Mouse (Mus musculus) left cerebral cortex, postnatal 14 days (tissue): Measurements from ENCODE around the gene Psmd11. TPM values are rescaled to one million over a fixed set of nuclear protein-coding genes. Genes with fewer than 3 reads are reported as not detected.
"Not testable (repeated sequence)": the region's sequence is repeated elsewhere in the genome, so short reads cannot be mapped to it uniquely, and the experiment has no call there.

Experiments
- DNase-seq, 2 experiments: peaks; one replicate each; pipeline ENCODE4 v3.0.0; 2021 to 2022; ENCODE audit warnings: low spot score in 2 of 2, mixed read lengths in 1 of 2
- intact Hi-C: fragments of 180-260 bp; cut with DNase I; formaldehyde crosslinking; loops from one replicate; pipeline ENCODE4 v1.15.1; 2025
- total RNA-seq, 2 experiments: library from RNA; stranded (reverse); gene quantifications; 2 replicates each; pipeline ENCODE4 v1.2.3; 2021

The Psmd11 gene
- total RNA-seq, 2 experiments from 2014 or later, result 99.3 to 100 TPM

GRCm38 (mm10) chr11:80424691-80425090, 3.7 kb upstream of the Psmd11 start:
- intact Hi-C loops, result no loop called here
- DNase-seq, result no peak

- no peak for DNase-seq
- intact Hi-C loops, result no loop called here
Observed at GRCm38 (mm10) chr11:80425247-80425778, 3.1 kb upstream of the Psmd11 start.

DNA sequence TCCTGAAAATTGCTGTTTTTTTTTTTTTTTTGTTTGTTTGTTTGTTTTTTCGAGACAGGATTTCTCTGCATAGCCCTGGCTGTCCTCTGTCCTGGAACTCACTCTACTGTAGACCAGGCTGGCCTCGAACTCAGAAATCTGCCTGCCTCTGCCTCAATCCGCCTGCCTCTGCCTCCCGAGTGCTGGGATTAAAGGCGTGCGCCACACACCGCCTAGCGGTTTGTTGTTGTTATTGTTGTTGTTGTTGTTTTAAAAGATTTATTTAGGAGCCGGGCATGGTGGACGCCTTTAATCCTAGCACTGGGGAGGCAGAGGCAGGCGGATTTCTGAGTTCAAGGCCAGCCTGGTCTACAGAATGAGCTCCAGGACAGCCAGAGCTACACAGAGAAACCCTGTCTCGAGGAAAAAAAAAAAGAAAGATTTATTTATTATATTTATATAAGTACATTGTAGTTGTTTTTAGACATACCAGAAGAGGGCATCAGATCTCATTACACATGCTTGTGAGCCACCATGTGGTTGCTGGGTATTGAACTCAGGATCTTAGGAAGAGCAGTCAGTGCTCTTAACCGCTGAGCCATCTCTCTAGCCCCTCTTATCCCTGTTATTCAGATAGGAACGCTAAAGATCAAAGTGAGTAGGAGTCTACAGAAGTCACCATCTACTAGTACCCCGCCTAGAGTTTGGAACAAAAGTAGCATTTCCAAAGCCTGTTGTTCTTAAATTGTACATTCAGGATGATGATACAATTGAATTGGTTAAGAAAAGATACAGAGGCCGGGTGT, 2.2 kb upstream of the Psmd11 start:
- DNase-seq, intact Hi-C loops: not testable (repeated sequence)

- intact Hi-C loops, result no loop called here
- DNase-seq, result peak in 1 of 2 experiments; percentile 34
Observed at GRCm38 (mm10) chr11:80429009-80429475, 627 bp downstream of the Psmd11 start.

GRCm38 (mm10) chr11:80429500-80430166, 1.2 kb downstream of the Psmd11 start:
- no peak for DNase-seq
- intact Hi-C loops, result no loop called here

- intact Hi-C loops, result no loop called here
- no peak for DNase-seq
Observed at GRCm38 (mm10) chr11:80430366-80430910, 2.0 kb downstream of the Psmd11 start.

DNA sequence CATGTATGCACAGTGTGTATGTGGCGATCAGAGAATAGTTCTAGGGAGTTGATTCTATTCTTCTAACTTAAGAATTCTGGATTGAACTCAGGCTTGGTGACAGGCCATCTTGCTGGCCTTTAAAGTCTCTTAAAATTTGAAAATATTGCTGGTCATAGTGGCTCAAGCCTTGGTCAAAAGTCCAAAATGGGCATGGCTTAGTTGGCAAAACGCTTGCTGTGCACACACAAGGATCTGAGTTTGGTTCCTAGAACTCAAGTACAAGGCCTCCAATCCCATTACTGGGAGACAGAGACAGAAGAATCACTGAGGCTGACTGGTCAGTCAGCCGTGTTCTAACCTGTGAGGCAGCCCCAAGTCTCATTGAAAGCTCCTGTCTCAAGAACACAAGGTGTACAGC, 18.5 kb downstream of the Psmd11 start:
- intact Hi-C loops, result no loop called here
- no peak for DNase-seq

DNA sequence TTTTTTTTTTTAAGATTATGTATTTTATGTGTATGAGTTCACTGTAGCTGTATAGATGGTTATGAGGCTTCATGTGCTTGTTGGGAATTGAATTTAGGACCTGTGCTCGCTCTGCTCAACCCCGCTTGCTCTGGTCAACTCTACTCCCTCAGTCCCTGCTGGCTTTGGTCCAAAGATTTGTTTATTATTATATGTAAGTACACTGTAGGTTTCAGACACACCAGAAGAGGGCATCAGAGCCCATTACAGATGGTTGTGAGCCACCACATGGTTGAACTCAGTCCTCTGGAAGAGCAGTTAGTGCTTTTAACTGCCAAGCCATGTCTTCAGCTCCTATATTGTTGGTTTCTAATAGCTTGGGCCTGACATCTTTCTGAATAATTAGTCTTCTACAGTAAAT, 21.4 kb downstream of the Psmd11 start:
- intact Hi-C loops, result no loop called here
- no peak for DNase-seq

DNA sequence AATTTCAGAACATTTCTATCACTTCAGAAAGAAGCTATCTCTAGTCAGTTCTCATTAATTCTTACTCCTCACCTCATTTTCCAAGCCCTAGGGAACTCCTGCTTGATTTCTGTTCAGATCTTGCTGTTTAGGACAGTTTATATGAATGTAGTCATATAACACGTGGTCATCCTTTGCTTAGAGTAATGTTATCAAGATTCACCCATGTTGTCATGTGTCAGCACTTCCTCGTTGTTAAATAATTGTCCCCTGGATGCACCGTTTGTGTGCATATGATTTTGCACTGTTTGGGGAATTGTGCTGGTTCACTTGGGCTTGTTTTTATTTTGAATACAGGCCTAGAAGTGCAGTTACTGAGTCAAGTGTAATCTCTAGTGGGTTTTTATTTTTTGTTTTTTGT, 23.8 kb downstream of the Psmd11 start:
- intact Hi-C loops, result no loop called here
- no peak for DNase-seq

GRCm38 (mm10) chr11:80453198-80453597, 24.8 kb downstream of the Psmd11 start:
- intact Hi-C loops, result no loop called here
- no peak for DNase-seq

DNA sequence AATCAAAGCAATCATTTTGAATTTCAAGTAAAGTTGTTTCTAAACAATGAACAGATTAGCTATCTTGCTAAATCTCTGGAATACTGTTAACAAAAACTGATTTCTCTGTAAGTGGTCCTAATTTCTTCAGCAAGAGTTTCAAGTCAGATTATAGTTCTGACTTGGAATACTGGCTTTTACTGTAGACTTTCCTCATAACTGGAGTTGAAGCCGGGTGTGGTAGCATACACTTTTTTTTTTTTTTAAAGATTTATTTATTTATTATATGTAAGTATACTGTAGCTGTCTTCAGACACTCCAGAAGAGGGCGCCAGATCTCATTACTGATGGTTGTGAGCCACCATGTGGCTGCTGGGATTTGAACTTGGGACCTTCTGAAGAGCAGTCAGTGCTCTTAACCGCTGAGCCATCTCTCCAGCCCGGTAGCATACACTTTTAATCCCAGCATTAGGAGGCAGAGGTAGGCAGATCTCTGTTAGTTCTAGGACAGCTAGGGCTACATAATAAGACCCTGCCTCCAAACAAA, 35.3 kb downstream of the Psmd11 start:
- intact Hi-C loops, DNase-seq: not testable (repeated sequence)

DNA sequence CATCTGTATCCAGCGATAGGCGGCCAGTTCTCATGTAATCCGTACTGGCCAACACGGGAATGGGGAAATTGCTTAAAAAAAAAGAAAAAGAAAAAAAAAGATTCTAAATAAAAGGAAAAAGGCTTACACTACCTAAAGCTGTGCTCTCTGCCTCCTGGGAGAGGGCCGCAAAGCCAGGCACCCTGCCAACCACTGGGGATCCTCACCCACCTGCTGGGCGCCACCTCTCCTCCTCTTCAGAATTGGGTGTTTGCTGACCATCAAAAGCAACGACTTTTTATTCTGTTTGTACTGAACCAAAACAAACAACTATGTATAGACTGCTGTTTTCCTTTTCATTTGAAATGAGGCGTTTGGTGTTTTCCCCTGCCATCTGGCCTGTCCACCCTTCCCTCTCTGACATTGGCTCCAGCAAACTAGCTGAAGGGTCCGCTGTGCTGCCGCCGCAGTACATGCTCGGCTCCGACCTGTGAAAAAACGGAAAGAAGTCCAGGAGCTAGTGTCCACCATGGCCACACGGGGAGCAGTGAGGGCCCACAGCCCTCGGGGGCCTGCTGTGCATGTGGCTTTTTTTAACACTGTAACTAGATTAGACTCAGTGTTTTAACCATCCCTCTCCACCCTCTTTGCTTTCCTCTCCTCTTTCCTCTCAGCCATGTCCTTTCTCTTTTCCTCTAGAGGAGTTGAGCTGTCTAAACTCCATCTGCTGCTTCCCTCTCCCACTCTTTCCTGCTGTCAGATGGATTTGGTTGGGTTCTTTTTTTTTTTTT, 43.6 kb downstream of the Psmd11 start:
- DNase-seq, result peak in 1 of 2 experiments; percentile 52

DNA sequence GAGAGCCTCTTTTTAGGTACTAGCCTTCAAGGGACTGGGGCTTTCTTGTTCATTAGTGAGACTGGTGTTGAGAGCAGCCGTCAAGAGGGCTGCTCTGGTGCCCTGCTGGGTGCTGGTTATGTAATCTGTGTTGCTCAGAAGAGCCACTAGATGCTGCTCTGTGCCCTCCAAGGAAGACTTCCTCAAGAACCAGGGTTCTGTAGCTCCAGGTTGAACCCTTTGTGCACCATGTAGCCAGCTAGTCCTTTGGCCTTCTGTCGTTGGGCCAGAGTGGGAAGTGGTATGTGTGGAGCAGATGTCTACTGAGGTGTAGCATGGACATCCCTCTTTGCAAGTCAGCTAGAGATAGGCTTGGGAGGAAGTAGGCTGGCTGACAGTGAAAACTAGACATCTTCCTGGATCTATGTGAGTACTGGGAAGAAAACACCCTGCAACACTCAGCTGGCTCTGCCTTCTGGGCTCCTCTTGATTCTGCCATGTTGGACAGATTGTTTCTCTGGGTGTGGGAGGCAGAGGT, 45.8 kb downstream of the Psmd11 start:
- DNase-seq, result no peak
- intact Hi-C loops, result no loop called here

More for the DNA sequence above, 43.6 kb downstream of the Psmd11 start:
- intact Hi-C loops, result no loop called here

DNA sequence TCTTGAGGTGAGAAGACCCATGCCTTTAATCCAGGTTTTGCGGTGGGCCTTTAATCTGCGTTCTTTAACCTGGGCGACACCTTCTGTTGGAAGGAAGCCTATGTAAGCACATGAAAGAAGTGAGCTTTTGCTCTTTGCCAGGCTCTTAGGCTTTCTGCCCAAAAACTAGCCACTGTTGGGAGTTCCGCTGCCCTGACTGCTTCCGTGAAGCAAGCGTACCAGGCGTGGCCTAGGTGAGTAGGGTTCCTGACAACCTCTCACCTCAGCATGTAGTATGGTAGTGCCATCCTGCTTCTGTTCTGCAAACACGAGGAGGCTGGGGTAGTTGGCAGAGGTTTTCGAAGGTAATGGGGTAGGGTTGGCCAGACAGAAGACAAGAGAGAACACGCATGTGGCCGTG, 46.4 kb downstream of the Psmd11 start:
- intact Hi-C loops, result loop anchor here (5.0 kb wide), 3 partner anchors 42 to 197 kb away; no protein-coding TSS in a partner anchor
- no peak for DNase-seq

DNA sequence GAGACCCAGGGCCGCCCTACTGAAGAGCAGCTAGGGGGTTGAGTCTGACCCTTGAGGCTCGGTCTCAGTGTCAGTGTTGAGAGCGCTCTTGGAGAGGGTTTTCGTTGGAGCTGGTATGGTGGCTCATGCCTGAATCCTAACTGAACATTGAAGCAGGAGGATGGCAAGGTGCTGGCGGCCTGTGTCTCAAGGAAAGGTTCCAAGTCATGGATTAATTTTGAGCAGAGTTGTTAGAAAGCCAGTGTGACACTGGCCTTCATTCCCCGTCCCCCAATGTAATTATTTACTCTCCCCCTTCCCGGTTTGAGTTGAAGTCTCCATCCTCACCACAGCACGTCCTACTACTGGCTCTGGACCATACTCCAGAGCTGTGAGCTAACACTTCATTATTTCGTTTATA, 47.1 kb downstream of the Psmd11 start:
- intact Hi-C loops, result loop anchor here (5.0 kb wide), 3 partner anchors 42 to 197 kb away; no protein-coding TSS in a partner anchor
- no peak for DNase-seq

GRCm38 (mm10) chr11:80476222-80477189, 48.1 kb downstream of the Psmd11 start, which contains the start of gene Cdk5r1:
TSS of gene Cdk5r1 (plus strand) at chr11:80477023.
- peak; percentile 94 for DNase-seq

DNA sequence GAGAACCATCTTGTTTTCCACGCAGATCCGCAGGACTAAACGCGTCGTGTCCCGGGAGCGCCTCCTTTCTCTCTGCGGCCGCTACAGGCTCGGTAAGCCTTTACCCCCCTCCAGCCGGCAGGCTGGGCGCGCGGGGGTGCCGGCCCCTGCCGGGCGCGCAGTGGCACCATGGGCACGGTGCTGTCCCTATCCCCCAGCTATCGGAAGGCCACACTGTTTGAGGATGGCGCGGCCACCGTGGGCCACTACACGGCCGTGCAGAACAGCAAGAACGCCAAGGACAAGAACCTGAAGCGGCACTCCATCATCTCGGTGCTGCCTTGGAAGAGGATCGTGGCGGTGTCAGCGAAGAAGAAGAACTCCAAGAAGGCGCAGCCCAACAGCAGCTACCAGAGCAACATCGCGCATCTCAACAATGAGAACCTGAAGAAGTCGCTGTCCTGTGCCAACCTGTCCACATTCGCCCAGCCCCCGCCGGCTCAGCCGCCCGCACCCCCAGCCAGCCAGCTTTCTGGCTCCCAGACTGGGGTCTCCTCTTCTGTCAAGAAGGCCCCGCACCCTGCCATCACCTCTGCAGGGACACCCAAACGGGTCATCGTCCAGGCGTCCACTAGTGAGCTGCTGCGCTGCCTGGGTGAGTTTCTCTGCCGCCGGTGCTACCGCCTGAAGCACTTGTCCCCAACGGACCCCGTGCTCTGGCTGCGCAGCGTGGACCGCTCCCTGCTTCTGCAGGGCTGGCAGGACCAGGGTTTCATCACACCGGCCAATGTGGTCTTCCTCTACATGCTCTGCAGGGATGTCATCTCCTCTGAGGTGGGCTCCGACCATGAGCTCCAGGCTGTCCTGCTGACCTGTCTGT, 49.2 kb downstream of the Psmd11 start:
- no peak for DNase-seq
- intact Hi-C loops, result loop anchor here (2.0 to 5.0 kb wide), 4 partner anchors 40 to 195 kb away; no protein-coding TSS in a partner anchor

More at GRCm38 (mm10) chr11:80476222-80477189, 48.1 kb downstream of the Psmd11 start, which contains the start of gene Cdk5r1:
- intact Hi-C loops, result loop anchor here (2.0 to 5.0 kb wide), 4 partner anchors 41 to 196 kb away; no protein-coding TSS in a partner anchor
